Mouse (Mus musculus) stomach, embryonic 14.5 days (tissue): ENCODE data around the gene Anapc7. TPM values are rescaled to one million over a fixed set of nuclear protein-coding genes. Genes with fewer than 3 reads are reported as not detected.

Experiments used
- ATAC-seq: fragments of 200-750 bp; cut with Nextera tagmentation; 2 replicates; pipeline ENCODE4 v1.8.0; 2017; ENCODE audit warnings: low read depth, moderate TSS enrichment; ENCODE audit not compliant: insufficient number of reproducible peaks, insufficient read depth, low FRiP score
- H3K27ac ChIP-seq: fragments of 300-500 bp; sonication (generic); 2 replicates; pipeline ENCODE4 v1.5.1; 2014; ENCODE audit warnings: mild to moderate bottlenecking, low read length, moderate library complexity, mixed read lengths
- H3K27me3 ChIP-seq: fragments of 300-500 bp; sonication (generic); 2 replicates; pipeline ENCODE4 v1.6.1; 2014; ENCODE audit warnings: low read length, control low read depth, mixed read lengths; ENCODE audit not compliant: control insufficient read depth, insufficient read depth
- H3K36me3 ChIP-seq: fragments of 300-500 bp; sonication (generic); 2 replicates; pipeline ENCODE4 v1.6.1; 2014; ENCODE audit warnings: mild to moderate bottlenecking, control low read depth, low read length, moderate library complexity, mixed read lengths; ENCODE audit not compliant: control insufficient read depth, insufficient read depth
- H3K4me1 ChIP-seq: fragments of 300-500 bp; sonication (generic); 2 replicates; pipeline ENCODE4 v1.6.1; 2014; ENCODE audit warnings: low read length, control low read depth, mixed read lengths; ENCODE audit not compliant: control insufficient read depth, insufficient read depth
- H3K4me2 ChIP-seq: fragments of 300-500 bp; sonication (generic); replicated peaks from 2 replicates; pipeline ENCODE4 v1.6.1; 2014; ENCODE audit warnings: low read depth, low read length, control low read depth
- H3K4me3 ChIP-seq: fragments of 300-500 bp; sonication (generic); 2 replicates; pipeline ENCODE4 v1.5.1; 2014; ENCODE audit warnings: low read depth, low read length, control low read depth
- H3K9ac ChIP-seq: fragments of 300-500 bp; sonication (generic); replicated peaks from 2 replicates; pipeline ENCODE4 v1.6.1; 2014; ENCODE audit warnings: low read depth, mild to moderate bottlenecking, control low read depth, low read length, moderate library complexity, mixed read lengths
- H3K9me3 ChIP-seq: fragments of 300-500 bp; sonication (generic); 2 replicates; pipeline ENCODE4 v1.6.1; 2016; ENCODE audit warnings: low read depth, low read length, control low read depth; ENCODE audit not compliant: control insufficient read depth
- WGBS: fragments of 180-500 bp; shearing (Covaris S2); extraction: QIAGEN DNeasy Blood & Tissue Kit; methylation state at CpG from one replicate; pipeline ENCODE4 v1.1.7; 2014; 5-methylcytosine and 5-hydroxymethylcytosine counted together
- polyA plus RNA-seq: library from polyadenylated mRNA; unstranded; fragments of >200 nt; fragmentation: Nextera tagmentation; extraction: Ambion mirVana; gene quantifications from 2 replicates; pipeline ENCODE4 v1.2.1, GENCODE M21; 2014

The Anapc7 gene
- polyA plus RNA-seq, 1 experiment from 2014 or later: 29.4 TPM

DNA sequence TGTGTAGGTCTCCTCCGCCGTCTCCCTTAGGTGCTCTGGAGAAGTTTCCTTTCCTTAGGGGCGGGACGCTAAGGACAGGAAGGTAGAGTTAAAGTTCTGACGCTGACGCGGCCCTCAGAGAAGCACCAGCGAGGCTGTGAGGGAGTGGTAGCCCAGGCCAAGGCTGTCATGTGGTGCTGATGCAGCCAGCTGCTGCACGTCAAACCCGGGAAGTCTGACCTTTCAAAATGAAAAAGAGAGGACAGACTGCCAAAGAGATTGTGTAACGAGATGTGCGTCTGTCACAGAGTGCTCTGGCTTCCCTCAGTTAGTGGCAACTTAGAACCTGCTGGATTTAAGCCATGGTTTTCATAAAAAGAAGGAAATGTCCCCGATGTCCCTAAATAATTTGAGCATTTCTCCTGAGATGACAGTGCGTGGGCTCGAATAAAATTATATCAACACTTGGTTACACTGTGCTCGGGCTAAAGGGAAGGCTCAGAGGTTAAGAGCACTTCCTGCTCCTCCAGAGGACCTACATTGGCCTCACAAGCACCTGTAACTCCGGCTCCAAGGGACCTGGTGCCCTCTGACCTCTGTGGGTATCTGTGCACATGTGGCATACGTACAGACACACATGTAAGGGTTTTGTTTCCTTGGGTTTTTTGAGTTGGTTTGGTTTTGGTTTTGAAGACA is 20.7 kb upstream of the Anapc7 start:
- Histone ChIP-seq H3K36me3 (peaks cover 53% of the 10 kb centered on the region), H3K4me2 (no peak overlapping the region), H3K9me3 (no peaks in the 10 kb centered on the region), H3K4me3 (no peak overlapping the region), H3K9ac (no peak overlapping the region), H3K27me3 (no peaks in the 10 kb centered on the region), H3K4me1 (0 out of 2 replicates have a peak, but pooled peaks cover 4% of the 10 kb centered on the region), H3K27ac (peak overlapping the region; percentile 30; the same call in 1 of the 2 replicates)
- WGBS: 46% methylated on average over 18 of the region's 18 CpGs
- ATAC-seq: peak; percentile 59; the same call in 1 of the 2 replicates

DNA sequence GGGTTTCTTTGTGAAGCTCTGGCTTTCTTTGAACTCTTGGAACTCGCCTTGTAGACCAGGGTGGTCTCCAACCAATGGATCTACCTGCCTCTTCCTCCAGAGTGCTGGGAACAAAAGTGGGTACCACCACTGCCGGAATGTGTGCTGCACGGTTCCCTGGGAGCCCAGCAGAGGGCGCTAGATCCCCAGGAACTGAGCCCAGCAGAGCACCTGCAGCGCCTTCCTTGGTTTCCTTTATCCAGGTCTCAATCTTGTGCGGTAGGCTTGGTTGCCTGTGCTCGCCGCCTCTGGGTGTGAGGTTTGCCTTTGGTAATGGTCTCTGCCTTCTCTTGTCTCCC is 20.2 kb upstream of the Anapc7 start:
- ATAC-seq: peak; percentile 73; the same call in 1 of the 2 replicates
- peaks cover 58% of the 10 kb centered on the region for H3K36me3 ChIP-seq
- 23% methylated on average over 8 of the region's 8 CpGs for WGBS
- H3K9ac ChIP-seq: no peak overlapping the region
- H3K4me1 ChIP-seq: 0 out of 2 replicates have a peak, but pooled peaks cover 4% of the 10 kb centered on the region
- no peak overlapping the region for H3K27ac ChIP-seq
- H3K4me2 ChIP-seq: no peak overlapping the region
- H3K9me3 ChIP-seq: no peaks in the 10 kb centered on the region
- no peaks in the 10 kb centered on the region for H3K27me3 ChIP-seq
- no peak overlapping the region for H3K4me3 ChIP-seq

DNA sequence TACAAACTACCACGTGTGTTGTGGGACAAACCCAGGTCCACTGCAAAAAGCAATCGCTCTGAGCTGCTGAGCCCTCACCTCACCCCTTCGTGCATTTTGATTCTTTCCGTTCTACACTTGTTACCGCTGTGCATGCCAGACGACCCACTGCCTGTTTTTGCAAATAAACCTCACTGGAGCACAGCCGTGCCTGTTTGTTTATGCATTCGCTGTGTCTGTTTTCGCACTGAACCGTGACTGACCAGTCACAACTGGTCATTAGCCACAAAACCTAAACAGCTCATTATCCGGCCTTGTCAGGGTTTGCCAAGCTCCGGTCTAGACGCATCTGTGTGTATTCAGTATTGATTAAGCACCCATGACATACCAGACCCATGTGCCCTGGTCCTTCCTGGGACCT is 19.3 kb upstream of the Anapc7 start:
- ATAC-seq: no peak

DNA sequence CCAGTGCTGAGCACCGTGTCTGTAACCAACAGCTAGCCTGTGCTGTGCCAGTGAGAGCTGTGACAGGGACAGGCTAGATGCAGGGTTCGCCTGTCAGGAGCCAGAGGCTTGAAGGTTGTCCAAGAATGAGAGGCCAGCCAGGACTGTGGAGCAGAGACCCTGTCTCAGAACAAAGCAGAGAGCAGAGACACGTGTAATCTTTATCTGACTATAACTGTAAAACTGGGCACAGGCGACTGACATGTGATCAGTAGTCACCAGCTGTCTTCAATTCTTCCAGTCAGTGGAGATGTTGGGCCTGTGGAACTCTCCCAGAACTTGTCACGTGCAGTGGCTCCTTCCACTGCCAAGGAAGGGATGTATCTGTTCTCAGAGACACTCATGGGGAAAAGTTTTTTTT is 18.7 kb upstream of the Anapc7 start:
- WGBS: 86% methylated on average over 5 of the region's 5 CpGs
- Histone ChIP-seq H3K27me3 (no peaks in the 10 kb centered on the region), H3K36me3 (peaks cover 58% of the 10 kb centered on the region), H3K27ac (no peak overlapping the region), H3K4me2 (no peak overlapping the region), H3K9ac (no peak overlapping the region), H3K4me3 (no peak overlapping the region), H3K9me3 (no peaks in the 10 kb centered on the region), H3K4me1 (0 out of 2 replicates have a peak, but pooled peaks cover 4% of the 10 kb centered on the region)
- ATAC-seq: no peak

More for the DNA sequence above, 19.3 kb upstream of the Anapc7 start:
- no peak overlapping the region for H3K4me2 ChIP-seq
- H3K4me1 ChIP-seq: 0 out of 2 replicates have a peak, but pooled peaks cover 4% of the 10 kb centered on the region
- 80% methylated on average over 13 of the region's 13 CpGs for WGBS
- no peak overlapping the region for H3K4me3 ChIP-seq
- H3K36me3 ChIP-seq: peaks cover 59% of the 10 kb centered on the region
- H3K9ac ChIP-seq: no peak overlapping the region
- no peaks in the 10 kb centered on the region for H3K9me3 ChIP-seq
- no peak overlapping the region for H3K27ac ChIP-seq
- no peaks in the 10 kb centered on the region for H3K27me3 ChIP-seq

DNA sequence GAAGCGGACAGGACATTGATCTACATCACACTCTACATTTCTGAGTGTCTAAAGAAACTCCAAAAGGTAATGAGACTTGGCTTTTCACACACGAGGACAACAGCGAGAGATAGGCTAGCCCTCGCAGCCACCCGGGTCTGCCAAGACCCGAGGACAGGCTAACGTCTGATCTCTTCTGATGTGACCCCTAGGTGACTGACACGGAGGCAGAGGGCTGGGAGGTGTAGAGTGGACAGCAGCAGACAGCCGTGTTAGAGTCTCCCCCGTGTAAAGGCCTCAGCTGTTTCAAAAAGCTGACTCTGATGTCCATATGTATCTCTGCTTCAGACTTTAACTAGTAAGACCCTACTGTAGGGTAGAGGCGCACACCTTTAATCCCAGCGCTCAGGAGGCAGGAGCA is 18.1 kb upstream of the Anapc7 start:
- no peak overlapping the region for H3K4me3 ChIP-seq
- no peaks in the 10 kb centered on the region for H3K9me3 ChIP-seq
- H3K4me2 ChIP-seq: no peak overlapping the region
- WGBS: 90% methylated on average over 12 of the region's 12 CpGs
- H3K27me3 ChIP-seq: no peaks in the 10 kb centered on the region
- no peak overlapping the region for H3K27ac ChIP-seq
- peaks cover 58% of the 10 kb centered on the region for H3K36me3 ChIP-seq
- 0 out of 2 replicates have a peak, but pooled peaks cover 4% of the 10 kb centered on the region for H3K4me1 ChIP-seq
- no peak overlapping the region for H3K9ac ChIP-seq
- ATAC-seq: no peak

DNA sequence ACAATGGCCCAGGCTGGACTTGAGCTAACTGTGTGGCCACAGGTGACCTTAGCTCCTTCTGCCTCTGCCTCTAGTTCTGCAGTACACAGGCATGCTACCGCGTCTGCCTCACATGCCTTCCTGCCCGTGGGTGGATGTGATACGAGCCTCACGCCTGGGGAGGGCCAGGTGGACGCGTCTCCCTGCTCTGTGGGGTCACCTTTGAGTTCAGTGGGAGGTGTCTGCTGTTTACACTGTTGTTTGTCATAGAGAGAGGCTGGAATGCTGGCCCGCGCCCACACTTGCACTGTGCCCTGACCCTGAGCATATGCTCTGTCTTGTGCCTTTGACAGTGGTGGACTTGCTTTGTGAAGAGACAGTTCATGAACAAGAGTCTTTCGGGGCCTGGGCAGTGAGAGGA is 16.0 kb upstream of the Anapc7 start:
- H3K4me3 ChIP-seq: no peak overlapping the region
- H3K4me1 ChIP-seq: 0 out of 2 replicates have a peak, but pooled peaks cover 4% of the 10 kb centered on the region
- no peak overlapping the region for H3K27ac ChIP-seq
- H3K27me3 ChIP-seq: no peaks in the 10 kb centered on the region
- WGBS: 78% methylated on average over 10 of the region's 10 CpGs
- H3K9me3 ChIP-seq: no peaks in the 10 kb centered on the region
- no peak overlapping the region for H3K9ac ChIP-seq
- peaks cover 53% of the 10 kb centered on the region for H3K36me3 ChIP-seq
- H3K4me2 ChIP-seq: no peak overlapping the region
- no peak for ATAC-seq

DNA sequence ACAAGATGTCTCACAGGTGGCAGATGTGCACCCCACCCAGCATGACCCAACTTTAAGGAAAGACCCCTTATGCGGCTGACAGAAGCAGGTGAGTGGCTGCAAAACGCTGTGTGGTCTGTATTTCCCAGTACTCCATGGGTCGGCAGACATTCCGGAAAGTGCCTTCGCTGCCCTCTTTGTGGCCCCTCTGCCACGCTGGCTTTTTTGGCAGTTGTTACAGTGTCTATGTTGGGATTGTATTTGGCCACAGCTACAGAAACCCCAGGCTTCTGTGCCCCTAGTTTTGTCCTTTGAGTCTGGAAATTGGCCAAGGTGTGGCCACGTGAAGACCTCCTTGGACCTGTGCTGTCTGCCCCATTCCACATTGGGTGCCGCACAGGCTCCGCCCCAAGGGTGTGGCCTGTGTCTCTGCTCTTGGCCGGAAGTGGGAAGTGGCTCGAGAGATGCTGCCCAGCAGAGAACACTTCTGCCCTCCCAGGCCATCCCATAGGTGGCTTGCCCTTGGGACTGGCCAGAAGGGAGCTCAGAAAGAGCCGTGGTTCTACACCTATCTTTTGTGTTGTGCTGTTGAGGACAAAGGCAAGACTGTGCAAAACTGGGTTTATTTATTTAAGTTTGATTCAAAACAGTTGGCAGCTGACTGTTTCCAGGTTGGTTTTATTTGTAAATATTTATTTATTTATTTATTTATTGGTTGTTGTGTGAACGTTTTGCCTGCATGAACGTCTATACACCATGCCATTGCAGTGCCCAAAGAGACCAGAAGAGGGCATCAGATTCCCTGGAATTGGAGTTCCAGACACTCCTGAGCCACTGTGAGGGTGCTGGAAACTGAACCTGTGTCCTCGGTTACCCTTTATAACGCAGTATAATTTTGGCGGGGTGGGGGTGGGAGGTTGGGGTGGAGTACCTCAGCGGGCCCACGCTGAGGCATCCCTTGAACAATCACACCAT is 11.5 kb upstream of the Anapc7 start:
- no peaks in the 10 kb centered on the region for H3K9me3 ChIP-seq
- H3K9ac ChIP-seq: no peak overlapping the region
- H3K27me3 ChIP-seq: no peaks in the 10 kb centered on the region
- no peak overlapping the region for H3K27ac ChIP-seq
- no peaks in the 10 kb centered on the region for H3K4me1 ChIP-seq
- H3K36me3 ChIP-seq: peaks cover 20% of the 10 kb centered on the region
- no peak overlapping the region for H3K4me2 ChIP-seq
- no peak overlapping the region for H3K4me3 ChIP-seq
- WGBS: 82% methylated on average over 19 of the region's 19 CpGs
- no peak for ATAC-seq

DNA sequence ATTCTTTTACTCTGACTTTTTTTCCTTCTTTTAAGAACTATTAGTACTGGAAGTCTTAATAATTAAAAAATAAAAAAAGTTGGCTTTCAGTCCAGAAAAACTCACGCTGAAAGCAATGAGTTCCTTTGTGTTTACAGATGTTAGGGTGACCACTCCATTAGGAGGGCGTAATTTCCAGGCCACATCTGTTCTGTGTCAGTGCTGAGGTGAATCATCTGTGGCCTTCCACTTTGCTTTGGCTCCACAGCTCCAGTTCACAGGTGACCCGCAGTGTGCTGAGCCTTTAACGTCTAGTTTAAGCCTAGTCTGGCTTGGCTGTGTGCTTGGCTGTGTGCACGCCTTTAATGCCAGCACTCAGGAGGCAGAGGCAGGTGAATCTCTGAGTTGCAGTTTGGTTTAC is 9.6 kb upstream of the Anapc7 start:
- Histone ChIP-seq H3K9ac (no peak overlapping the region), H3K4me3 (no peak overlapping the region), H3K36me3 (peaks cover 2% of the 10 kb centered on the region), H3K27me3 (no peaks in the 10 kb centered on the region), H3K9me3 (no peaks in the 10 kb centered on the region), H3K4me1 (no peaks in the 10 kb centered on the region), H3K27ac (no peak overlapping the region), H3K4me2 (no peak overlapping the region)
- WGBS: 46% methylated on average over 5 of the region's 5 CpGs
- no peak for ATAC-seq
